In the genomic region with DNA sequence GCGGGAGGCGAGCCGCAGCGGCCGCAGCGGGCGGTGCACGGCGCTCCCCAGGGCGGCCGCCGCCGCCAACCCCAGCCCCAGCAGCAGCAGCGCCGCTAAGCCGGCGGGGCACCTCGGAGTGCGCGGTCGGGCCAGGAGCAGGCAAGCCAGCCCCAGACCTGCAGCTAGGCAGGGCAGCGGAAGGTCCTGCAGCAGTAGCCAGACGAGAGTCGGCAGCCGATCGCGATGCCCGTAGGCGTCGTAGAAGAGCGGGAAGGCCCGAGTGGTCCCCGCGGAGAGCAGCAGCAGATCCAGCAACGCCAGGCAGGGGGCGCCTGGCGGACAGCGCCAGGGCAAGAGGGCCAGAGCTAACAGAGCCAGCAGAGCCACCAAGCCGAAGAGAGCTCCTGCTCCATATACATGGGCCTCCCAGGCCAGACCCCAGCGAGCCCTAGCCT, we compare ENCODE assay signal across 8 mouse cellular contexts. TPM values are rescaled to one million over a fixed set of nuclear protein-coding genes. Genes with fewer than 3 reads are reported as not detected.
DNase-seq lines count a peak whose midpoint lies in the region; ATAC-seq and TF ChIP-seq lines count a peak whose summit lies in the region.

No protein-coding gene starts in this region.

- H3K4me2 ChIP-seq in forebrain, embryonic 12.5 days, result peak overlapping the region; percentile 98
- H3K4me2 ChIP-seq in heart, postnatal 0 days (ENCODE audit: low read depth, low read length), result peak overlapping the region; percentile 80
- peak overlapping the region; percentile 72 for H3K4me2 ChIP-seq in liver, embryonic 15.5 days
- peak overlapping the region; percentile 99 for H3K4me2 ChIP-seq in neural tube, embryonic 12.5 days (replicated peaks)
- H3K4me2 ChIP-seq in stomach, postnatal 0 days (replicated peaks; ENCODE audit: low read depth), result peak overlapping the region; percentile 98

- H3K4me1 ChIP-seq in forebrain, embryonic 12.5 days, result peaks cover 24% of the 10 kb centered on the region
- peaks cover 14% of the 10 kb centered on the region for H3K4me1 ChIP-seq in heart, postnatal 0 days (ENCODE audit: control insufficient read depth, insufficient read depth)
- H3K4me1 ChIP-seq in liver, embryonic 15.5 days (replicated peaks), result peaks cover 15% of the 10 kb centered on the region
- H3K4me1 ChIP-seq in neural tube, embryonic 12.5 days, result peaks cover 22% of the 10 kb centered on the region
- peaks cover 4% of the 10 kb centered on the region for H3K4me1 ChIP-seq in stomach, postnatal 0 days (replicated peaks; ENCODE audit: control insufficient read depth, insufficient read depth)

- H3K9ac ChIP-seq in forebrain, embryonic 12.5 days, result peak overlapping the region; percentile 63
- H3K9ac ChIP-seq in heart, postnatal 0 days (replicated peaks; ENCODE audit: low read depth, low read length), result peak overlapping the region; percentile 27; the same call in 1 of the 2 replicates
- H3K9ac ChIP-seq in liver, embryonic 15.5 days, result no peak overlapping the region
- peak overlapping the region; percentile 67 for H3K9ac ChIP-seq in neural tube, embryonic 12.5 days
- peak overlapping the region; percentile 45 for H3K9ac ChIP-seq in stomach, postnatal 0 days (ENCODE audit: low read length)

- H3K27me3 ChIP-seq in forebrain, embryonic 12.5 days, result peaks cover 88% of the 10 kb centered on the region
- peaks cover 87% of the 10 kb centered on the region for H3K27me3 ChIP-seq in heart, postnatal 0 days (ENCODE audit: control insufficient read depth, insufficient read depth, low read length)
- H3K27me3 ChIP-seq in liver, embryonic 15.5 days, result peaks cover 100% of the 10 kb centered on the region
- peaks cover 62% of the 10 kb centered on the region for H3K27me3 ChIP-seq in neural tube, embryonic 12.5 days (replicated peaks)
- H3K27me3 ChIP-seq in stomach, postnatal 0 days (ENCODE audit: control insufficient read depth, insufficient read depth, low read length), result peaks cover 12% of the 10 kb centered on the region; the same call in 1 of the 2 replicates

- TF ChIP-seq CTCF in heart, postnatal 0 days (IDR thresholded peaks at IDR 0.05; ENCODE audit: low read depth), result peak; percentile 79
- TF ChIP-seq CTCF in stomach, postnatal 0 days (IDR thresholded peaks at IDR 0.05; ENCODE audit: low read depth), result peak; percentile 88

- no peak overlapping the region for H3K27ac ChIP-seq in forebrain, embryonic 12.5 days
- H3K27ac ChIP-seq in heart, postnatal 0 days (ENCODE audit: low read depth), result no peak overlapping the region
- no peak overlapping the region for H3K27ac ChIP-seq in liver, embryonic 15.5 days (replicated peaks)
- no peak overlapping the region for H3K27ac ChIP-seq in neural tube, embryonic 12.5 days
- H3K27ac ChIP-seq in stomach, postnatal 0 days (replicated peaks), result no peak overlapping the region

- TF ChIP-seq EP300 in heart, postnatal 0 days (IDR thresholded peaks at IDR 0.05; ENCODE audit: low read depth), result no peak
- no peak for TF ChIP-seq EP300 in stomach, postnatal 0 days (optimal IDR thresholded peaks at IDR 0.05)

- H3K4me3 ChIP-seq in forebrain, embryonic 12.5 days (replicated peaks), result peak overlapping the region; percentile 54
- H3K4me3 ChIP-seq in heart, postnatal 0 days (ENCODE audit: low read depth, low read length), result peak overlapping the region; percentile 52
- peak overlapping the region; percentile 43 for H3K4me3 ChIP-seq in liver, embryonic 15.5 days (replicated peaks)
- H3K4me3 ChIP-seq in neural tube, embryonic 12.5 days, result peak overlapping the region; percentile 52
- peak overlapping the region; percentile 50 for H3K4me3 ChIP-seq in stomach, postnatal 0 days (ENCODE audit: low read depth, low read length)

- peak; percentile 55 to 71 for DNase-seq in CD8-positive naive resting alpha-beta T cell, adult 2 months (ENCODE audit: low read depth in 2 of 2, low spot score in 2 of 2)
- peak; percentile 34 for DNase-seq in c-Kit-positive CD71-positive TER-119-negative erythroid progenitor cells, embryonic 14.5 days (ENCODE audit: low read depth)
- DNase-seq in heart, postnatal 0 days (ENCODE audit: low spot score), result peak; percentile 69
- DNase-seq in kidney, postnatal 25 days, result peak; percentile 75 to 82
- peak; percentile 85 for DNase-seq in stomach, postnatal 0 days (ENCODE audit: low spot score)

- H3K36me3 ChIP-seq in forebrain, embryonic 12.5 days (replicated peaks), result no peaks in the 10 kb centered on the region
- H3K36me3 ChIP-seq in heart, postnatal 0 days (replicated peaks; ENCODE audit: control insufficient read depth, insufficient read depth, low read length), result no peaks in the 10 kb centered on the region
- no peaks in the 10 kb centered on the region for H3K36me3 ChIP-seq in liver, embryonic 15.5 days (replicated peaks)
- H3K36me3 ChIP-seq in neural tube, embryonic 12.5 days, result no peaks in the 10 kb centered on the region
- H3K36me3 ChIP-seq in stomach, postnatal 0 days (ENCODE audit: control insufficient read depth, insufficient read depth, low read length), result no peaks in the 10 kb centered on the region

- H3K9me3 ChIP-seq in forebrain, embryonic 12.5 days, result no peaks in the 10 kb centered on the region
- H3K9me3 ChIP-seq in heart, postnatal 0 days (replicated peaks; ENCODE audit: control insufficient read depth, low read length), result no peaks in the 10 kb centered on the region
- H3K9me3 ChIP-seq in liver, embryonic 15.5 days (replicated peaks), result no peaks in the 10 kb centered on the region
- H3K9me3 ChIP-seq in neural tube, embryonic 12.5 days, result no peaks in the 10 kb centered on the region
- H3K9me3 ChIP-seq in stomach, postnatal 0 days (ENCODE audit: control insufficient read depth, low read length), result no peaks in the 10 kb centered on the region

- ATAC-seq in forebrain, embryonic 12.5 days (ENCODE audit: low FRiP score), result peak; percentile 88
- peak; percentile 81 for ATAC-seq in heart, postnatal 0 days (ENCODE audit: insufficient read depth, low read depth)
- ATAC-seq in liver, embryonic 15.5 days (ENCODE audit: insufficient read depth), result 0 out of 2 replicates have a peak, but pooled peaks have one; percentile 37
- ATAC-seq in neural tube, embryonic 12.5 days (ENCODE audit: low FRiP score, low read depth), result peak; percentile 69
- ATAC-seq in stomach, postnatal 0 days (ENCODE audit: low FRiP score, low TSS enrichment), result peak; percentile 78

- WGBS in forebrain, embryonic 12.5 days, result under 1% methylated on average over 40 of the region's 40 CpGs
- under 1% methylated on average over 35 of the region's 40 CpGs for WGBS in heart, postnatal 0 days
- WGBS in liver, embryonic 15.5 days (ENCODE audit: insufficient replicate concordance), result 0% methylated on average over 40 of the region's 40 CpGs
- 0% methylated on average over 40 of the region's 40 CpGs for WGBS in neural tube, embryonic 12.5 days
- under 1% methylated on average over 37 of the region's 40 CpGs for WGBS in stomach, postnatal 0 days

RNA-seq across cellular contexts. Expression of gene Rbm28, which starts 6.2 kb away (rescaled TPM):
- 62.9 and 67.6 TPM in 2 replicates for polyA plus RNA-seq in forebrain, embryonic 12.5 days (2016; fragmentation: Nextera tagmentation; extraction: Ambion mirVana)
- 6.8 and 15.3 TPM in 2 replicates for total RNA-seq in heart, postnatal 0 days (2014; rRNA removed; ENCODE audit: low replicate concordance)
- polyA plus RNA-seq in heart, postnatal 0 days (2015; fragmentation: Nextera tagmentation; extraction: Ambion mirVana), result 13.3 and 15.1 TPM in 2 replicates
- polyA plus RNA-seq in liver, embryonic 15.5 days (2015; fragmentation: Nextera tagmentation; extraction: Ambion mirVana), result 8.5 and 9.4 TPM in 2 replicates
- polyA plus RNA-seq in neural tube, embryonic 12.5 days (2016; fragmentation: Nextera tagmentation; extraction: Ambion mirVana), result 50.3 and 56.0 TPM in 2 replicates
- 10.8 and 11.8 TPM in 2 replicates for polyA plus RNA-seq in stomach, postnatal 0 days (2015; fragmentation: Nextera tagmentation; extraction: Ambion mirVana)

RNA-seq across cellular contexts. Expression of gene Prrt4, which starts 8.4 kb away (rescaled TPM):
- 1.1 and 1.2 TPM in 2 replicates for polyA plus RNA-seq in forebrain, embryonic 12.5 days (2016; fragmentation: Nextera tagmentation; extraction: Ambion mirVana)
- total RNA-seq in heart, postnatal 0 days (2014; rRNA removed; ENCODE audit: low replicate concordance), result 0.65 and 4.9 TPM in 2 replicates
- polyA plus RNA-seq in heart, postnatal 0 days (2015; fragmentation: Nextera tagmentation; extraction: Ambion mirVana), result 1.3 and 1.6 TPM in 2 replicates
- 0.02 and 0.06 TPM in 2 replicates for polyA plus RNA-seq in liver, embryonic 15.5 days (2015; fragmentation: Nextera tagmentation; extraction: Ambion mirVana)
- polyA plus RNA-seq in neural tube, embryonic 12.5 days (2016; fragmentation: Nextera tagmentation; extraction: Ambion mirVana), result 2.1 and 2.9 TPM in 2 replicates
- 0.30 and 0.33 TPM in 2 replicates for polyA plus RNA-seq in stomach, postnatal 0 days (2015; fragmentation: Nextera tagmentation; extraction: Ambion mirVana)

RNA-seq across cellular contexts. Expression of gene Impdh1, which starts 45.2 kb away (rescaled TPM):
- polyA plus RNA-seq in forebrain, embryonic 12.5 days (2016; fragmentation: Nextera tagmentation; extraction: Ambion mirVana), result 36.3 and 39.8 TPM in 2 replicates
- total RNA-seq in heart, postnatal 0 days (2014; rRNA removed; ENCODE audit: low replicate concordance), result 13.5 and 18.9 TPM in 2 replicates
- 23.7 and 25.7 TPM in 2 replicates for polyA plus RNA-seq in heart, postnatal 0 days (2015; fragmentation: Nextera tagmentation; extraction: Ambion mirVana)
- 8.0 and 10.6 TPM in 2 replicates for polyA plus RNA-seq in liver, embryonic 15.5 days (2015; fragmentation: Nextera tagmentation; extraction: Ambion mirVana)
- polyA plus RNA-seq in neural tube, embryonic 12.5 days (2016; fragmentation: Nextera tagmentation; extraction: Ambion mirVana), result 65.0 and 69.5 TPM in 2 replicates
- polyA plus RNA-seq in stomach, postnatal 0 days (2015; fragmentation: Nextera tagmentation; extraction: Ambion mirVana), result 26.9 and 28.0 TPM in 2 replicates

Comparison
In these comparisons a context has a peak if more than half of its experiments do, and no peak if none do; other contexts are left out.
1. DNase-seq: peak in every context shown above with its lines; median percentile 85 in stomach, postnatal 0 days; 78 in kidney, postnatal 25 days; 69 in heart, postnatal 0 days; 63 in CD8-positive naive resting alpha-beta T cell, adult 2 months; 34 in c-Kit-positive CD71-positive TER-119-negative erythroid progenitor cells, embryonic 14.5 days.
2. ATAC-seq: peak in every context shown above with its lines; median percentile 88 in forebrain, embryonic 12.5 days; 81 in heart, postnatal 0 days; 78 in stomach, postnatal 0 days; 69 in neural tube, embryonic 12.5 days; 37 in liver, embryonic 15.5 days.